In the genomic region with DNA sequence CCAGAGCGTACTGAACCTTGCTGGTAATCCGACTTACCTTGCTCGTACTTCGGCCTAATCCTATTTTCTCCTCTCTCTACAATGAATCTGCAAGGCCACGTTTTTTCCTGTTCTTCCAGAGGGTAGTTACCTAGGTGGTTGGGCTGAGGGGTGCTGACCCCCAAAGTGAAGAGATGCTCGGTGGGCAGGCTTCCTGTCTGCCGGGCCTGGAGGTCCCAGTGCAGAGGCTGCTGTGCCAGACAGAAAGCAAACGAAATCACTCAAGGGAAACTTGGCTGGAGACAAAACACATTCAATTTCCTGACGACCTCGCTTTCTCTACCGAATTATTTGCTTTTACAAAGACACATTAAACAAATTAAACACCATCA, we compare ENCODE assay signal across 8 mouse cellular contexts. TPM values are rescaled to one million over a fixed set of nuclear protein-coding genes. Genes with fewer than 3 reads are reported as not detected.
DNase-seq lines count a peak whose midpoint lies in the region; ATAC-seq and TF ChIP-seq lines count a peak whose summit lies in the region.

No protein-coding gene starts in this region.

- peaks cover 92% of the 10 kb centered on the region for H3K27me3 ChIP-seq in heart, embryonic 15.5 days
- H3K27me3 ChIP-seq in heart, adult 2 months (ENCODE audit: control insufficient read depth, insufficient read depth, low read length): peaks cover 21% of the 10 kb centered on the region
- H3K27me3 ChIP-seq in embryonic facial prominence, embryonic 15.5 days: peaks cover 93% of the 10 kb centered on the region
- peaks cover 95% of the 10 kb centered on the region for H3K27me3 ChIP-seq in hindbrain, embryonic 14.5 days (ENCODE audit: control insufficient read depth, insufficient read depth, low read length)
- peaks cover 54% of the 10 kb centered on the region for H3K27me3 ChIP-seq in midbrain, embryonic 15.5 days (replicated peaks)

- no peak for ATAC-seq in heart, embryonic 15.5 days (replicated peaks; ENCODE audit: insufficient number of reproducible peaks, insufficient read depth, low FRiP score, low read depth)
- no peak for ATAC-seq in embryonic facial prominence, embryonic 15.5 days (ENCODE audit: insufficient number of reproducible peaks, low FRiP score, low TSS enrichment, low read depth)
- peak; percentile 47; the same call in 1 of the 2 replicates for ATAC-seq in hindbrain, embryonic 14.5 days (ENCODE audit: low FRiP score)
- no peak for ATAC-seq in midbrain, embryonic 15.5 days (replicated peaks)
- ATAC-seq in frontal cortex, adult (ENCODE audit: low TSS enrichment): no peak

- no peak overlapping the region for H3K27ac ChIP-seq in heart, embryonic 15.5 days
- no peak overlapping the region for H3K27ac ChIP-seq in heart, adult 2 months
- H3K27ac ChIP-seq in embryonic facial prominence, embryonic 15.5 days (replicated peaks): no peak overlapping the region
- peak overlapping the region; percentile 73 for H3K27ac ChIP-seq in hindbrain, embryonic 14.5 days
- peak overlapping the region; percentile 72 for H3K27ac ChIP-seq in midbrain, embryonic 15.5 days

- peak overlapping the region; percentile 33; the same call in 1 of the 2 replicates for H3K4me2 ChIP-seq in heart, embryonic 15.5 days
- 0 out of 2 replicates have a peak overlapping the region, but pooled peaks have one; percentile 12 for H3K4me2 ChIP-seq in embryonic facial prominence, embryonic 15.5 days (replicated peaks)
- peak overlapping the region; percentile 40 for H3K4me2 ChIP-seq in hindbrain, embryonic 14.5 days (replicated peaks)
- H3K4me2 ChIP-seq in midbrain, embryonic 15.5 days: peak overlapping the region; percentile 39

- 0 out of 2 replicates have a peak overlapping the region, but pooled peaks have one; percentile 15 for H3K4me3 ChIP-seq in heart, embryonic 15.5 days
- H3K4me3 ChIP-seq in heart, adult 2 months: no peak overlapping the region
- no peak overlapping the region for H3K4me3 ChIP-seq in embryonic facial prominence, embryonic 15.5 days (replicated peaks)
- 0 out of 2 replicates have a peak overlapping the region, but pooled peaks have one; percentile 0 for H3K4me3 ChIP-seq in hindbrain, embryonic 14.5 days (replicated peaks; ENCODE audit: low read length)
- peak overlapping the region; percentile 21 for H3K4me3 ChIP-seq in midbrain, embryonic 15.5 days

- no peaks in the 10 kb centered on the region for H3K79me2 ChIP-seq in heart, adult 2 months (replicated peaks; ENCODE audit: control insufficient read depth, insufficient read depth, low read length)

- no peaks in the 10 kb centered on the region for H3K36me3 ChIP-seq in heart, embryonic 15.5 days
- H3K36me3 ChIP-seq in heart, adult 2 months (ENCODE audit: control insufficient read depth, insufficient read depth, low read length): no peaks in the 10 kb centered on the region
- H3K36me3 ChIP-seq in embryonic facial prominence, embryonic 15.5 days: no peaks in the 10 kb centered on the region
- no peaks in the 10 kb centered on the region for H3K36me3 ChIP-seq in hindbrain, embryonic 14.5 days (replicated peaks; ENCODE audit: control insufficient read depth, insufficient read depth)
- H3K36me3 ChIP-seq in midbrain, embryonic 15.5 days (replicated peaks): no peaks in the 10 kb centered on the region

- no peak for TF ChIP-seq EP300 in heart, adult 2 months (IDR thresholded peaks at IDR 0.05; ENCODE audit: insufficient read depth, low read depth, low read length)

- no peak overlapping the region for H3K9ac ChIP-seq in heart, embryonic 15.5 days
- no peak overlapping the region for H3K9ac ChIP-seq in heart, adult 2 months (ENCODE audit: low read depth, low read length)
- no peak overlapping the region for H3K9ac ChIP-seq in embryonic facial prominence, embryonic 15.5 days
- peak overlapping the region; percentile 33; the same call in 1 of the 2 replicates for H3K9ac ChIP-seq in hindbrain, embryonic 14.5 days
- no peak overlapping the region for H3K9ac ChIP-seq in midbrain, embryonic 15.5 days

- intact Hi-C loops in heart, adult 2 months (cut with DNase I): loop anchor here (10.0 kb wide), 1 partner anchor 261 kb away; no protein-coding TSS in a partner anchor

- H3K4me1 ChIP-seq in heart, embryonic 15.5 days (replicated peaks): peaks cover 13% of the 10 kb centered on the region
- no peaks in the 10 kb centered on the region for H3K4me1 ChIP-seq in heart, adult 2 months (ENCODE audit: control insufficient read depth, insufficient read depth, low read length)
- peaks cover 6% of the 10 kb centered on the region; the same call in 1 of the 2 replicates for H3K4me1 ChIP-seq in embryonic facial prominence, embryonic 15.5 days
- H3K4me1 ChIP-seq in hindbrain, embryonic 14.5 days (replicated peaks; ENCODE audit: control insufficient read depth, insufficient read depth, low read length): peaks cover 4% of the 10 kb centered on the region; the same call in 1 of the 2 replicates
- peaks cover 20% of the 10 kb centered on the region for H3K4me1 ChIP-seq in midbrain, embryonic 15.5 days

- 5% methylated on average over 11 of the region's 11 CpGs for WGBS in heart, embryonic 15.5 days
- 4% methylated on average over 11 of the region's 11 CpGs for WGBS in heart, adult 2 months
- WGBS in embryonic facial prominence, embryonic 15.5 days: 2% methylated on average over 11 of the region's 11 CpGs
- WGBS in hindbrain, embryonic 14.5 days: 2% methylated on average over 11 of the region's 11 CpGs
- WGBS in midbrain, embryonic 15.5 days: under 1% methylated on average over 11 of the region's 11 CpGs

- no peak for TF ChIP-seq POLR2A in heart, adult 2 months (IDR thresholded peaks at IDR 0.05; ENCODE audit: insufficient read depth, low read depth, low read length)

- DNase-seq in heart, adult 2 months: no peak
- DNase-seq in hindbrain, embryonic 14.5 days (ENCODE audit: low spot score): peak; percentile 49
- no peak for DNase-seq in frontal cortex, postnatal 36 days (ENCODE audit: low spot score in 2 of 2)
- no peak for DNase-seq in urinary bladder, postnatal 14 days (ENCODE audit: low spot score)

- H3K9me3 ChIP-seq in heart, embryonic 15.5 days (replicated peaks): no peaks in the 10 kb centered on the region
- H3K9me3 ChIP-seq in embryonic facial prominence, embryonic 15.5 days (replicated peaks): no peaks in the 10 kb centered on the region
- no peaks in the 10 kb centered on the region for H3K9me3 ChIP-seq in hindbrain, embryonic 14.5 days (ENCODE audit: control insufficient read depth, low read length)
- no peaks in the 10 kb centered on the region for H3K9me3 ChIP-seq in midbrain, embryonic 15.5 days

- no peak for TF ChIP-seq CTCF in heart, adult 2 months (IDR thresholded peaks at IDR 0.05)

RNA-seq across cellular contexts. Expression of gene En2, which starts 42.1 kb away (rescaled TPM):
- polyA plus RNA-seq in heart, embryonic 15.5 days (2015; fragmentation: Nextera tagmentation; extraction: Ambion mirVana): not detected in 2 replicates
- total RNA-seq in heart, adult 2 months (2021): under 1 TPM in 1 of 2 experiments, not detected in 1; 0.05 TPM
- not detected in 2 replicates for polyA plus RNA-seq in heart, adult 2 months (2012; rRNA removed)
- not detected in 2 replicates for polyA plus RNA-seq in embryonic facial prominence, embryonic 15.5 days (2015; fragmentation: Nextera tagmentation; extraction: Ambion mirVana)
- polyA plus RNA-seq in hindbrain, embryonic 14.5 days (2014; fragmentation: Nextera tagmentation; extraction: Ambion mirVana): 0.07 and 0.98 TPM in 2 replicates
- polyA plus RNA-seq in midbrain, embryonic 15.5 days (2015; fragmentation: Nextera tagmentation; extraction: Ambion mirVana): 0.93 and 1.5 TPM in 2 replicates

RNA-seq across cellular contexts. Expression of gene Insig1, which starts 52.3 kb away (rescaled TPM):
- polyA plus RNA-seq in heart, embryonic 15.5 days (2015; fragmentation: Nextera tagmentation; extraction: Ambion mirVana): 23.3 and 30.7 TPM in 2 replicates
- 10 to 100 TPM; 17.3 to 17.5 TPM for total RNA-seq in heart, adult 2 months (2021)
- polyA plus RNA-seq in heart, adult 2 months (2012; rRNA removed): 17.3 and 23.7 TPM in 2 replicates
- polyA plus RNA-seq in embryonic facial prominence, embryonic 15.5 days (2015; fragmentation: Nextera tagmentation; extraction: Ambion mirVana): 44.9 and 48.5 TPM in 2 replicates
- 79.0 and 92.6 TPM in 2 replicates for polyA plus RNA-seq in hindbrain, embryonic 14.5 days (2014; fragmentation: Nextera tagmentation; extraction: Ambion mirVana)
- 79.3 and 84.0 TPM in 2 replicates for polyA plus RNA-seq in midbrain, embryonic 15.5 days (2015; fragmentation: Nextera tagmentation; extraction: Ambion mirVana)

Comparison
In these comparisons a context has a peak if more than half of its experiments do, and no peak if none do; other contexts are left out.
1. H3K4me3 ChIP-seq: peak in heart, embryonic 15.5 days (single experiment), hindbrain, embryonic 14.5 days (single experiment) and midbrain, embryonic 15.5 days (single experiment); none in heart, adult 2 months (single experiment) and embryonic facial prominence, embryonic 15.5 days (single experiment).
2. H3K27ac ChIP-seq: peak in hindbrain, embryonic 14.5 days (single experiment) and midbrain, embryonic 15.5 days (single experiment); none in heart, embryonic 15.5 days (single experiment), heart, adult 2 months (single experiment) and embryonic facial prominence, embryonic 15.5 days (single experiment).
3. Peak in every context shown above with its lines, with median percentiles within 50 percentile points of each other: H3K4me2 ChIP-seq.